Mouse (Mus musculus) E14TG2a.4 (cell line): ENCODE data around the gene Des.

Experiments used
- CTCF ChIP-seq: conservative IDR thresholded peaks from 2 replicates; pipeline ENCODE4 v1.5.1; 2014; ENCODE audit warnings: low read length
- POU5F1 ChIP-seq: IDR thresholded peaks from 2 replicates; pipeline ENCODE4 v1.6.1; 2014; ENCODE audit warnings: low read length, borderline replicate concordance

GRCm38 (mm10) chr1:75409950-75410349 is 49.8 kb downstream of the Des start:
- no peak for TF ChIP-seq CTCF
- TF ChIP-seq POU5F1 = no peak
